Comparison of ENCODE assay signal across 10 mouse cellular contexts in the genomic region with DNA sequence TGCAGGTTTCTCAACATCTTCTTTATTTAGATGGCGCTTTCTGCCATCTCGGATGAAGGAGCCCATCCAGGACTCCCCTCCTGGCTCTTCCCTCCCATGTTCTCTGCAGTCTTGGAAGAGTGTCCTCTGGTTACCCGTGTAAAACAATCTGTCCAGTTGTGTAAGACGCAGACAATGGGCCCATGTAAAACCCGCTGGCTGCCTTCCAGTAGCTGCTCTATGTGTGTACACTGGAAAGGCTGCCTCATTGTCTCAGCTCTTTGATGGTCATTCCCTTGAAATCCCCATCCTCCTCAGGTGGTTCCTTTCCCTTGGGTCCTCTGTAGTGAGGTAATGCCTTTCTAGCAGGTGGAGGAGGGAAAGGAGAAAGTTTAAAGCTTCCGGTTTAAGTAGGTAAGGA.
A peak's percentile ranks its signal among the peaks of the same experiment; 100 is the strongest.
DNase-seq lines count a peak whose midpoint lies in the region; ATAC-seq and TF ChIP-seq lines count a peak whose summit lies in the region.
"Had no signal": no experiment of that assay in that cellular context is flagged by ENCODE, and none has a peak within 500 bp of the region (broad histone marks: within the 10 kb centered on the region; RNA-seq: fewer than 3 reads in every experiment).

No protein-coding gene starts in this region.

- H3K9me3 ChIP-seq in kidney, embryonic 15.5 days (replicated peaks), result no peaks in the 10 kb centered on the region
- no peaks in the 10 kb centered on the region for H3K9me3 ChIP-seq in forebrain, postnatal 0 days (ENCODE audit: low read length)
- H3K9me3 ChIP-seq: midbrain, embryonic 10.5 days had no signal

- H3K4me3 ChIP-seq in kidney, adult 2 months (ENCODE audit: insufficient read depth, low read depth, low read length), result no peak overlapping the region
- H3K4me3 ChIP-seq in kidney, embryonic 15.5 days (replicated peaks), result no peak overlapping the region
- H3K4me3 ChIP-seq in forebrain, postnatal 0 days (ENCODE audit: low read depth, low read length), result no peak overlapping the region
- H3K4me3 ChIP-seq: midbrain, embryonic 10.5 days had no signal

- WGBS in kidney, adult 2 months, result 89% methylated on average over 6 of the region's 6 CpGs
- 89% methylated on average over 6 of the region's 6 CpGs for WGBS in kidney, embryonic 15.5 days
- 61% methylated on average over 6 of the region's 6 CpGs for WGBS in forebrain, postnatal 0 days

- no peak overlapping the region for H3K27ac ChIP-seq in kidney, adult 2 months (ENCODE audit: insufficient read depth, low read depth, low read length)
- no peak overlapping the region for H3K27ac ChIP-seq in kidney, embryonic 15.5 days
- no peak overlapping the region for H3K27ac ChIP-seq in forebrain, postnatal 0 days (ENCODE audit: low read depth, low read length)
- H3K27ac ChIP-seq: midbrain, embryonic 10.5 days had no signal

- no peaks in the 10 kb centered on the region for H3K36me3 ChIP-seq in kidney, adult 2 months (ENCODE audit: control insufficient read depth, insufficient read depth, low read length)
- H3K36me3 ChIP-seq in kidney, embryonic 15.5 days, result no peaks in the 10 kb centered on the region
- H3K36me3 ChIP-seq in forebrain, postnatal 0 days (ENCODE audit: insufficient read depth), result no peaks in the 10 kb centered on the region
- H3K36me3 ChIP-seq: midbrain, embryonic 10.5 days had no signal

- TF ChIP-seq POLR2A in kidney, adult 2 months (IDR thresholded peaks at IDR 0.05; ENCODE audit: low read depth, low read length), result no peak

- TF ChIP-seq CTCF in kidney, adult 2 months (conservative IDR thresholded peaks at IDR 0.05; ENCODE audit: insufficient read depth, insufficient read length, low read depth, low read length), result no peak
- TF ChIP-seq CTCF in forebrain, postnatal 0 days (IDR thresholded peaks at IDR 0.05; ENCODE audit: low read depth), result no peak

- H3K4me1 ChIP-seq in kidney, adult 2 months (ENCODE audit: control insufficient read depth, insufficient read depth, low read length), result no peaks in the 10 kb centered on the region
- peaks cover 12% of the 10 kb centered on the region for H3K4me1 ChIP-seq in kidney, embryonic 15.5 days
- no peaks in the 10 kb centered on the region for H3K4me1 ChIP-seq in forebrain, postnatal 0 days (ENCODE audit: insufficient read depth)

- no peaks in the 10 kb centered on the region; the same call in 1 of the 2 replicates for H3K27me3 ChIP-seq in kidney, adult 2 months (replicated peaks; ENCODE audit: control insufficient read depth, insufficient read depth, low read length)
- H3K27me3 ChIP-seq in kidney, embryonic 15.5 days, result no peaks in the 10 kb centered on the region
- H3K27me3 ChIP-seq in forebrain, postnatal 0 days (ENCODE audit: insufficient read depth, low read length), result no peaks in the 10 kb centered on the region
- H3K27me3 ChIP-seq: CH12.LX had no signal

- H3K9ac ChIP-seq in kidney, embryonic 15.5 days, result no peak overlapping the region
- H3K9ac ChIP-seq in forebrain, postnatal 0 days, result no peak overlapping the region

- peak; percentile 36 for DNase-seq in kidney, adult 2 months
- DNase-seq in brain, adult 2 months (ENCODE audit: low read depth, low spot score), result peak; percentile 91
- peak; percentile 57 to 80 for DNase-seq in heart, adult 9 months (ENCODE audit: low spot score in 2 of 2)
- DNase-seq in left cerebral cortex, adult 9 months (ENCODE audit: low spot score in 2 of 2), result peak; percentile 46 to 70
- DNase-seq in forebrain, postnatal 0 days, result no peak
- DNase-seq in spleen, postnatal 36 days (ENCODE audit: low spot score in 2 of 2), result no peak

- H3K4me2 ChIP-seq in kidney, embryonic 15.5 days, result no peak overlapping the region
- H3K4me2 ChIP-seq in forebrain, postnatal 0 days (ENCODE audit: low read depth), result no peak overlapping the region

- ATAC-seq in kidney, embryonic 15.5 days (replicated peaks; ENCODE audit: low FRiP score), result no peak
- ATAC-seq in activated CD4-positive, CD25-positive, alpha-beta regulatory T cell, adult 4 months, result no peak
- no peak for ATAC-seq in forebrain, postnatal 0 days

Comparison
In these comparisons a context has a peak if more than half of its experiments do, and no peak if none do; other contexts are left out.
1. DNase-seq: peak in kidney, adult 2 months (single experiment), brain, adult 2 months (single experiment), heart, adult 9 months (2 of 2) and left cerebral cortex, adult 9 months (2 of 2); none in forebrain, postnatal 0 days (single experiment) and spleen, postnatal 36 days (0 of 2).